Mouse (Mus musculus): Measurements from ENCODE around the gene Itgal.
"Not testable (repeated sequence)": the region's sequence is repeated elsewhere in the genome, so short reads cannot be mapped to it uniquely, and the experiment has no call there.

Gene Itgal

DNA sequence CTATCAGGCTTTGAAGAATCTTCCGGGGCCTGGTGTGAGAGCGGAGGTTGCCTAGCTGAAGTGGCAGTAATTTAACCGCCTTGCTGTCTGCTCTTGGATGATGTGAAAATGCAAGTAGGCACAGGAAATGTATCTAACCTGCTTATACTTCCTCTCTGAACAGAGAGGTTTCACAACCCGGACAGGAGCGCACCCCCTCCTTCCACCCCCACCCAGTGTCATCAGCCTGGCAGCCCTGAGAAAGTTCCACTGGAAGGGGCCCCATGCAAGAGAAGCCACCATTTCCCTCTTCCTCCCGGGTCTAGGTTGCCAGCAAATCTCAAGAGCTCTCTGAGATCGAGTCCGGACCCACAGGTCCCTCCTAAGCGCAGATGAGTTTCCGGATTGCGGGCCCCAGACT lies at the start of gene Itgal:
TSS of gene Itgal (plus strand) at position 163 of the 400 bp plus-strand sequence.
- DNase-seq (ENCODE audit: low spot score in 2 of 2), result no peak

DNA sequence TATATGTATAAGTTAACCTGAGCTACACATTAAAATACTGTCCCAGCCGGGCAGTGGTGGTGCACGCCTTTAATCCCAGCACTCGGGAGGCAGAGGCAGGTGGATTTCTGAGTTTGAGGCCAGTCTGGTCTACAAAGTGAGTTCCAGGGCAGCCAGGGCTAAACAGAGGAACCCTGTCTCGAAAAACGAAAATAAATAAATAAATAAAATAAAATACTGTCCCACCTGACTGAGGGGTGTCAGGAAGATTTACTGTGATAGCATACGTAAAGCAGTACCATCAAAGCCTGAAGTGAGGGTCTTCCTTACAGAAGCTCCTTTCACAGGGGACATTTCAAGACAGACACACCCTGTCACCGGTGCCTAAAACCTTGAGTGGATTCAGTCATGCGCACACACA lies 45.5 kb upstream of the Itgal start:
- DNase-seq (ENCODE audit: low spot score in 2 of 2), result not testable (repeated sequence)

DNA sequence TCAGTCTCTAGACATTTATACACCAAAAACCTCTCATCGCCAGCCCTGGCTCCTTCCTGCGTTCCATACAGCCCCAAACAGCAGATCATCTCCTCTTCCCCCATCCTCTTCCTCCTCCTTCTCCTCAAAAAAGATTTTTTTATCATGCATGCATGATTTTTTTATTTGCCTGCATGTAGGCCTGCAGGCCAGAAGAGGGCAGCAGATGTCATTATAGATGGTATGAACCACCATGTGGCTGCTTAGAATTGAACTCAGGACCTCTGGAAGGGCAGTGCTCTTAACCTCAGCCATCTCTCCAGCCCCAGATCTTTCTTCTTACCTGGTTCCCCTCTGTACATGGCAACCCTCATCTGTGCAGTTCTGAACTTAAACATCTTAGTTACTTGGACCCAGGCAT lies 43.6 kb upstream of the Itgal start:
- no peak for DNase-seq (ENCODE audit: low spot score in 2 of 2)

- no peak for DNase-seq (ENCODE audit: low spot score in 2 of 2)
These were observed 42.7 kb upstream of the Itgal start for GRCm38 (mm10) chr7:127253341-127253740.

DNA sequence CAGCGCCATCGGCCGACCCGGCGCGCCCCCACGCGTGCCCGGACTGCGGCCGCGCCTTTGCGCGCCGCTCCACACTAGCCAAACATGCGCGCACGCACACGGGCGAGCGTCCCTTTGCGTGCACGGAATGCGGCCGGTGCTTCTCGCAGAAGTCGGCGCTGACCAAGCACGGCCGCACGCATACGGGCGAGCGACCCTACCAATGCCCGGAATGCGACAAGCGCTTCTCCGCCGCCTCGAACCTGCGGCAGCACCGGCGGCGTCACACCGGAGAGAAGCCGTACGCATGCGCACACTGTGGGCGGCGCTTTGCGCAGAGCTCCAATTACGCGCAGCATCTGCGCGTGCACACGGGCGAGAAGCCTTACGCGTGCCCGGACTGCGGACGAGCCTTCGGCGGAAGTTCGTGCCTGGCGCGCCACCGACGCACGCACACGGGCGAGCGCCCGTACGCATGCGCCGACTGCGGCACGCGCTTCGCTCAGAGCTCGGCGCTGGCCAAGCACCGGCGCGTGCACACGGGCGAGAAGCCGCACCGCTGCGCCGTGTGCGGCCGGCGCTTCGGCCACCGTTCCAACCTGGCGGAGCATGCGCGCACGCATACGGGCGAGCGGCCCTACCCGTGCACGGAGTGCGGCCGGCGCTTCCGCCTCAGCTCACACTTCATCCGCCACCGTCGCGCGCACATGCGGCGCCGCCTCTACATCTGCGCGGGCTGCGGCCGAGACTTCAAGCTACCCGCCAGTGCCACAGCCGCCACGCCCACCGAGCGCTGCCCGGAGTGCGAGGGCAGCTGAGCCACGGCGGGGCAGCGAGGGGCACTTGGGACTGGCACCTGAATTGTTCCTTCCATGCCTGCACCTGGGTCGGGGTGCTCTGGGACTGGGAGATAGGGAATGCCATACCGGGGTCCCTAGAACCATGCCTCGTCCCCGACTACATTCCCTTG lies 42.0 kb upstream of the Itgal start:
- peak; percentile 86 to 91 for DNase-seq (ENCODE audit: low spot score in 2 of 2)

DNA sequence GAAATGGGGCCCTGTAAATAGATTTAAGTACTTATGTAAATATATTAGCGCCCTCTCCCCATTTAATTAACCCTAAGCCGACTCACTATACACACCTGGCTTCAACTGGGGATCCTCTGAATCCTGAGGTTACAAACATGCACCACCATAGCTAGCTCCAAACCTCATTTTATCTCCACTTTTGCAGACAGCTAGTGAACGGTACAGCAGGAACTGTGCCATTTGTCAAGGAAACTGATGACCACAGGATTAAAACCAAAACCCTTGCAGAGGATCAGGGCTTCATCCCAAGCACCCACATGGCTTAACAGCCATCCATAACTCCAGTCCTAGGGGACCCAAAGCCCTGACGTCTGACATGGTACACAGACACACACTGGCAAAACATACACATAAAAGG lies 41.1 kb upstream of the Itgal start:
- no peak for DNase-seq (ENCODE audit: low spot score in 2 of 2)

DNA sequence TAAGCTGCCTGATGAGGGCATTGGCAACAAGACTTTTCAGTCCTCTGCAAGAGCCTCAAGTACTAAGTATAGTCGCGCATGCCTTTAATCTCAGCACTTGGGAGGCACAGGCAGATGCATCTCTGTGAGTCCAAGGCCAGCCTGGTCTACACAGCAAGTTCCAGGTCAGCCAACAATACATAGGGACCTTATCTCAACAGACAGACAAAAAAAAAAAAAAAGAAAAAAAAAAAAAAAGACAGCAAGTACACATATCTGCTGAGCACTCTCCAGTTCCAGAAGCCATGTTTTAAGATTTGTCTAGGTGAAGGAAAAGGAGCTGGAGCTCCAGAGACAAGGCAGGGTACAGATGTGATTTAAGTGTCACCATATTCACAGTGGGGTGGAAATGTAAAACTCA lies 40.1 kb upstream of the Itgal start:
- DNase-seq (ENCODE audit: low spot score in 2 of 2), result no peak

DNA sequence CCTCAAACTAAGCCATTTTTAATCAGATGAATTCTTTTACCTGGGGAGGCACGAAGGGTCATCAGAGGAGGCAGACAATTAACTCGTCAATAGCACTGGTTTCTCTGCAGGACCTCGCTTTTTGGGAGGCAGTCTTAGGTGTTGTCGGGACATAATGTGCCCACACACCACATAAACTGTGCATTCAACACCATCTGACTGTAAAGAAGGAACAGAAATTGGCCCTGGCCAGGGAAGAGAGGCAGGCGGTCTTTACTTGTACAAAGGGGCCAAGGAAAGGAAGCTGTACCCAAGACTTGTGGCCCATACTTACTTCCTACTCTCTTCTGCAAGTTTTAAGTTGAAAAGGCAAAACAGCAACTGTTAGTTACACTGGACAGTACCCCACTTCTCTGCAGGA lies 39.5 kb upstream of the Itgal start:
- DNase-seq (ENCODE audit: low spot score in 2 of 2), result no peak

DNA sequence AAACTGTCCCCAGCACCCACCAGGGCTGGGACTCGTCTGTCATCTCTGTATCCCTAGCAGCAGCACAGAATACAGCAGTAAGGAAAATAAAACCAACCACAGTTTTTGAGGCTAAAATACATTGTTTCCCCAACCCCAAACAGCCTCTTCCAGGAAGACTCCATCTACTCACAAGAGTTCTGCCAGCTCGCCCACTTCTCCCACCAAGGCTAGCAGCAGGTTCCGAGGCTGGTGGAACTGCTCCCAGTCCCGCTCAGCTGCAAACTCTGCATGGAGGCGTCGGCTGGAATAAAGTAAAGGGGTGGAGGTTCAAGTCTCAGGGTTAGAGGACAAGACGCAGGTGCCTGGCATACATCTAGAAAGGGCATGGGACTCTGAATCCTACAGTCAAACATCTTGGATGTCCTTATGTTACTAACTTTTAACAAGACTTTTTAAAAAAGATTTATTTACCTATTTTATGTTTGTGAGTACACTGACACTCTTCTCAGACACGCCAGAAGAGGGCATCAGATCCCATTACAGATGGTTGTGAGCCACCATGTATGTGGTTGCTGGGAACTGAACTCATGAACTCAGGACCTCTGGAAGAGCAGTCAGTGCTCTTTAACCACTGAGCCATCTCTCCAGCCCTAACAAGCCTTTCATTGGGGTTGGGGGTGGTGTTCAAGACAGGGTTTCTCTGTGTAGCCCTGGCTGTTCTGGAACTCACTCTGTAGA lies 36.7 kb upstream of the Itgal start:
- DNase-seq (ENCODE audit: low spot score in 2 of 2), result no peak

DNA sequence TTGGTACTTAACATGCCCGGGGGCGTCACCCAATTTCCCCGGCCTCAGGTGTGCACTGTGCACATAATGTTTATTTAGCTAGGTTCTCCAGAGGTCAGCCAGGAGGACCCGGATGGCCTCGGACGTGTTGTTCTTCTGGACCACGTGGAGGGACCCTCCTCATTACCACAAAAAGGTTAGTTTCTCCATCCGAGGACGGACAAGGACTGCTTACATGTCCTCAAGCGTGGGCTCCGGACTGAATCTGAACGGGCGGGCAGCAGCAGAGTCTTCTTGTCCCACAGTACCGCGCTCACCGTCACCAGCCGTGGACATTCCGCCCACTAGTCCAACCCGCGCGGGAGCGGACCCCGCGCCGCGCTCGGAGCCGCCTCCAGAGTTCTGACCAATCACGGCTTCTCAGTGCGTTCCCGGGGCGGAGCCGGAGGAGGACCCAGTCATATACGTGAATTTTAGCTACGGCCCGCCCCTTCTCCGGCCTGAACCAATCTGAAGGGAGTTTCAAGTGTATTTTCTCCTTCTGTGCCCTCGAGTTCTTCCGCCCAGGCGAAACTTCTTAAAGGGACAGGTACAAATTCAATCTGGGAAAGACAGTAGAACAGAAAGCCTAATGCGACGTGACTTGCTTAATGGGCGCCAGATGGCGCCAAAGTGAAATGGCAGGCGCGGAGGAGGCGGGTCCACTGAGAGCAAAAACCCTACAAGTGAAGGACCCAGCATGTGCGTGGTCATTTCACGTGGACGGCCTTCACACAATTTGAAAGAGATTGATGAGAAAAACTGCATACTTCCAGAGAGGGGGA lies 35.5 kb upstream of the Itgal start, which contains the start of gene Dctpp1:
TSS of gene Dctpp1 (minus strand) at position 401 of the 803 bp plus-strand sequence.
- DNase-seq (ENCODE audit: low spot score in 2 of 2), result peak; percentile 87 to 96

- no peak for DNase-seq (ENCODE audit: low spot score in 2 of 2)
These were observed 33.7 kb upstream of the Itgal start for GRCm38 (mm10) chr7:127262218-127262961.

DNA sequence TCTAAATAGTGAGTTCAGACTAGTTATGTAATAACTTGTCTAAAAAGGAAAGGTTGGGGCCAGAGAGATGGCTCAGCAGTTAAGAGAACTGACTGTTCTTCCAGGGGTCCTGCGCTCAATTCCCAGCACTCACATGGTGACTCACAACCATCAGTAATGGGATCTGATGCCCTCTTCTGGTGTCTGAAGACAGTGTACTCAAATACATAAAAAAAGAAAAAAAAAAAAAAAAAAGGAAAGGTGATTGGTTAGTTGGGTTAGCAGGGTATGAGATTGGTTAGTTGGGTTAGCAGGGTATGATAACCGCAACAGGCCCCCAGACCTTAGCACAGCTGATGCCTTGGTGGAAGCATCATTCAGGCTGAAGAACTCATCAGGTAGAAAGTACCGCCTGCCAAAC lies 32.5 kb upstream of the Itgal start:
- no peak for DNase-seq (ENCODE audit: low spot score in 2 of 2)

GRCm38 (mm10) chr7:127270256-127270655 lies 25.8 kb upstream of the Itgal start:
- DNase-seq (ENCODE audit: low spot score in 2 of 2), result no peak

GRCm38 (mm10) chr7:127270666-127271065 lies 25.4 kb upstream of the Itgal start:
- no peak for DNase-seq (ENCODE audit: low spot score in 2 of 2)

DNA sequence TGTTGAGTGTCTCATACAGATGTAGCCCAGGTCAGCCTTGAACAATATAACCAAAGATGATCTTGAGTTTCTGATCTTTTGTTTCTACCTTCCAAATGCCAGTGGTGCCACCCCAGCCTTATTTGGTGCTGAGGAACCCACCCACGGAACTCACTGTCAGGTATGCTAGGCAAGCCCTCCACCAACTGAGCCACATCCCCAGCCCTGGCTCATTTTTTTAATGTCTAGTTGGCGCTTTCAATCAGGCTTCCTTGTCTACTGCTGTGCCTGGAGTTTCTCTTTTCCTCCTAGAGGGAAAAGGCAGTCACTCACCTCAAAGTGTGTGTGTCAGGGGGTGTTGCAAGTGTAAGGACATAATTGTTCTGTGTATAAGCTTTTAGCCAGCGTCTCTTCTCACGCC lies 25.0 kb upstream of the Itgal start:
- no peak for DNase-seq (ENCODE audit: low spot score in 2 of 2)

DNA sequence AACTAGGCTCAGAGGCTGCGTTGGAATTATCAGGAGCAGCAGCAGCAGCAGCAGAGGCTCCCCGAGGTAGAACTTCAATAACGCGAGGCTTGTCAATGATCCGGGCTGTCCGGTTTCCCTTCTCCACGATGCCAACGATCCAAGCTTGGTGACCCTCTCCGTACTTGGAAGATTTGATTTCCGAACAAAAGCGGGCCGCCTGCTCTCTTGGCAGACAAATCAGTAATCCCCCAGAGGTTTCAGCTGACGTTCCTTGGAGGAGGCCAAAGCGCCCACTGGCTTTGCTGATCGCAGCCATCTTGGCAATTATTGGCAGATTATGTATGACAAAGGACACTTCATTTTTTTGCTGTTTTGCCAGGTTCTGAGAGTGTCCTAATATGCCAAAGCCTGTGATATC lies 23.5 kb upstream of the Itgal start:
- DNase-seq (ENCODE audit: low spot score in 2 of 2), result no peak

- peak in 1 of 2 experiments; percentile 17 for DNase-seq (ENCODE audit: low spot score in 2 of 2)
These were observed 22.7 kb upstream of the Itgal start for GRCm38 (mm10) chr7:127273118-127273923.

GRCm38 (mm10) chr7:127273925-127274789 lies 21.9 kb upstream of the Itgal start, which contains the start of gene Sephs2:
Sephs2 (minus strand) TSS chr7:127274055.
- peak; percentile 91 to 95 for DNase-seq (ENCODE audit: low spot score in 2 of 2)

GRCm38 (mm10) chr7:127276519-127276961 lies 19.5 kb upstream of the Itgal start:
- no peak for DNase-seq (ENCODE audit: low spot score in 2 of 2)
